Mouse (Mus musculus): ENCODE measurements around the gene 2810408A11Rik.
"Not testable (repeated sequence)": the region's sequence is repeated elsewhere in the genome, so short reads cannot be mapped to it uniquely, and the experiment has no call there.

2810408A11Rik gene

DNA sequence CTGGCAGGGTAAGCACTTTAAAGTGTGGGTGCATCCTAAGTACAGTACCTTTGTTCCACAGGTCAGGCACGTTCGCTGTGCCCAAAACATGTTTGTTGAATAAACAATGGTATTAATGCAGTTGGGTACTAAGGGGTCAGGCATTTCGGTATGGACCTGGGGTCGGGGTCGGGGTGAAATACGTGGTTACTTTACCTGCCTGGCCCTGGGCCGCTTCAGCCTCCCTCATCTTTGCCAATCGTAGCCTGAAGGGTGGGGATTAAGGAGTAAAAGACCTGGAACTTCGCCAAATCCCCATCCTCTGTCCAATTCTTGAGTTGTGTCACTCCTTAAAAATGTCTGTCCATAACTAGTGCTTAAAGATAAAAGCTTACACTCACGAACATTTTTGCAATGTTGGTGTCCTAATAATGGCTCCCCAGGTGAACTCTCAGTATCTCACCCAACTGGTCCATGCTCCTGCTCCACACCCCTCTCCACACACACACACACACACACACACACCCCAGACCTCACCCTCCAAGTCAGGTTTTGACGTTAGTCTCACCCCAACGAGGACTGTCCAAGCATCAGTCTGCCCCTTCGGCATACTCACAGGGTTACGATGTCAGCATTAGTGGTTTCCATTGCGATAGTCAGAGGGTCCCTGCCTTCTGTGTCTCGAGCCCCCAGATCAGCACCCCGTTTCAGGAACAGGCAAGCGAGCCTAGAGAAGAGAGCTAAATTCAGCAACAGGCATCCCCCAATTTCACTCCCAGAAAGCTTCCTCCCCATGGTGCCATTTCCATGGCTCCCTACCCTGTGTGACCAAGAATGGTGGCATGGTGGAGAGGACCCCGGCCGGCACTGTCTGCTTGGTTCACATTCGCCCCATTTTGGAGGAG is 18.8 kb downstream of the 2810408A11Rik start:
- no peak for DNase-seq (ENCODE audit: low read depth, low spot score)

DNA sequence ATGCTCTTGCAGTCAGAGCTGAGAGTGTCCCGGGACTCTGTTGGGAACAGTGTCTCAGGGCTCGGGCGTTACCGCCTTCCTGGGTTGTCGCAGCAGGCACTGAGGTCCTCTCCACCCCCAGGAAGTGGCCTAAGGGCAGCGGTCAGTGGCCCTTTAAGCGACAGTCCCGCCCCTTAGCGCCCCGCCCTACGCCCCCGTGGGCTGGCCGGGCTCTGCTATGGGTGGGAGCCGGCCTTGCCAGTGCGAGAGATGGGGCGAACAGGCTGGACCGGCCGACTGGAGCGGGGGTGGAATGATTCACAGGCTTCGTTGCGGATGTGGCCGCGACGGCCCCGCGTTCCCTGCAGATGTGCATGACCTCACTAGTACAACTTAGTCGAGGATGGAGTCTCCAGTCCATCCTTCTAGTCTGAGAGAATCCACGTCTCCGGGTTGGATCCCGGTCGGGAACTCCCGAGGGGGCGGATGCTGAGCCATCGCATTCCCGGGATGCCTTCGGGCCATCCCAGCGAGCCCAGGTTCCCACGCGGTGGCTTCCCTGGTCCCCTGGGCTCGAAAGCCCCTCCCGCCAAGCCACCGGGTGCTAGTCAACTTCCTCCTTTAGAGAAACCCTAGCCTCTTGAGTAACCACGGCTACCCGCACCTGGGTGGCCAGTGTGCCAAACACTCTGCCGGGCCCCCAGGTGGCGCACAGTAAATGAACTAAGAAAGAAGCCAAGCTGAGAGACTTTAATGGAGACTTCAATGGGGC is 19.8 kb downstream of the 2810408A11Rik start, which contains the start of gene Kctd11:
Gene Kctd11, minus strand, starts transcription at position 554 of the 751 bp plus-strand sequence.
- DNase-seq (ENCODE audit: low read depth, low spot score) = peak; percentile 65

DNA sequence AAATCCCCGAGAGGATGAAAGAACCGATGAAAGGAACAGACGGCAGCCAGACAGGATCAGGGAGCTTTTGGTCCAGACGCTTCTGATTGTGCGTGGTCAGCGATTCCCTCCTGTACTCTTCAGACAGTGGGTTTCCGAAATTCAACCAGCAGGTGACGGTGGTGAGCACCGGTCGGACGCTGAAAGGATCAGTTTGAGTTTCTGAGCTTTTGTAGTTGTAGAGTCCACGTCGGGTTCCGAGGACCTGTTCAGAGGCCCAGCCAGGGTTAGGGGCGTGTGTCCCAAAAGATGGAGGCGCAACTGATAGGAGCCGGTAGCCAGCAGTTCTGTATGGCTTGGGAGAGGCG is 20.3 kb downstream of the 2810408A11Rik start:
- DNase-seq (ENCODE audit: low read depth, low spot score) = peak; percentile 54

GRCm38 (mm10) chr11:69879711-69880110 is 21.1 kb downstream of the 2810408A11Rik start:
- no peak for DNase-seq (ENCODE audit: low read depth, low spot score)

DNA sequence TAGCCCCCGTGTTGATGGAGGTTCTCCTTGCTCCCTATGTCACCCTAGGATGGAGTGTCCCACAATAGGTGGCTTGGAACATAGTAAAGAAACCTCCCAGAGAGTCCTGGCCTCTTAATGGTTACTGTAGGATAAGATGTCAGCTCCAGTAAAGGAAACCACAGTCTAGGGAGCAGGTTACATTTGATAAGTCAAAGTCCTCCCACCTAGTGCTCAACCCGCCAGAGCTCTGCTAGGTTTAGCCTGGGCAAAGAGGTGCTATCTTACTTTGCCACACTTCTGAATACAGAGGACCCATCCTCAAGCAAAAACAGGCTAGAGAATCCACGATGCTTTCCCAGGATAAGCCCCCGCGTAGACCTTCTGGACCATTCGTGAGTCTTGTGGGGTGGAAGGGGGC is 21.8 kb downstream of the 2810408A11Rik start:
- no peak for DNase-seq (ENCODE audit: low read depth, low spot score)

DNA sequence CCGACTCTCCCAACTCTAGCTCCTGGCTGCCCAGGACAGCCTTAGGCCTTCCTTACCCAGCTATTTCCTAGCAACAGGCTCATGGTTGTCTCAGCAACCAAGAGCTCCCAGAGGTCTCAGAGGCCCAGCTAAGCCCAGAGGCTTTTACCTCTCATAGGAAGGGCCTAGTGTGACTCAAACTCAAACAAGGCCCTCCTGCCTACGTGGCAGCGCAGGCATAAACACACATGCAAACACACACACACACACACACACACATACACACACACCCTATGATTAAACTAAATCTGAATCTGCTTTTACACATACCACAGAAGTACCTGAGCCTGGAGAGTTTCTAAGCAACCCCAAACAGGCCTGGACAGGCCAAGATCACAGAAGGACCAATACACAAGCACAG is 22.4 kb downstream of the 2810408A11Rik start:
- DNase-seq (ENCODE audit: low read depth, low spot score) = no peak

DNA sequence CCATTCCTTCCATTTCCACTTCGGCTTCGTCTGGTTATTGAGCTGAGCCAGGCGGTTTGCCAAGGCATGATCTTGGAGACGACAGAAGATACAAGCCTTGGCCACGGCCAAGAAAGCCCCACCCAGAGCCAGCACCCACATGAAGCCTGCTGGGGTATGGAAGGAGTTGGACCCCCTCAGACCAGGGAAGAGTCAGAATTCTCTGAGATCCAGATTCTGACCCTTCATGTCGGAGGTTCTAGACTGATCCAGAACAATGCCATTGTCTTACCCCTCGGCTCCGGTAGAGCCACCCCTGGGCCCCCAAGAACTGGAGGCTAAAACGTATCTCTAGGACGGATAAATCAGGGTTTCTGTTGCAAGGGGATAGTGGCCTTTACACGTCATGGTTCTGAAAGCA is 22.9 kb downstream of the 2810408A11Rik start, which contains the start of gene Tmem95:
Gene Tmem95, minus strand, starts transcription at position 141 of the 400 bp plus-strand sequence.
- no peak for DNase-seq (ENCODE audit: low read depth, low spot score)

- peak; percentile 71 for DNase-seq (ENCODE audit: low read depth, low spot score)
Measured at GRCm38 (mm10) chr11:69876867-69877266, 23.9 kb downstream of the 2810408A11Rik start.

DNA sequence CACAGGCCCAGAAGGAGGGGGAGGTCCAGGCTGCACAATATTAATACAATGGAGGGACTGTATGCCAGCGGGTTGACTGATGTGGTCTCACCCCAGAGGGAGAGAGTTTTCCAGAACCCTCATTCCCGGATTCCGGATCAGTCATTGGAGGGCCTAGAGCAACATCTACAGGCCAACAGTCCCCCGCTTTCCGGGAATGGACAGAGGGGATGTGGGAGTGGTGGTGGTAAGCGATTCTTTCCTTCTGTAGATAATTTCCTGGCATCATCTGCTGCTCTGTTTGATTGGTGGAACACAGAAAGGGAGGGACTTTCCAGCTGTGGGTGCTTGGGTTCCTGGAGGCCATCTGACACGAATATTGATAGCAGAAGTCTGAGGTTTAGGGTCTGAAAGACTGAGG is 24.6 kb downstream of the 2810408A11Rik start:
- no peak for DNase-seq (ENCODE audit: low read depth, low spot score)

- no peak for DNase-seq (ENCODE audit: low read depth, low spot score)
Measured at GRCm38 (mm10) chr11:69872451-69872850, 28.3 kb downstream of the 2810408A11Rik start.

DNA sequence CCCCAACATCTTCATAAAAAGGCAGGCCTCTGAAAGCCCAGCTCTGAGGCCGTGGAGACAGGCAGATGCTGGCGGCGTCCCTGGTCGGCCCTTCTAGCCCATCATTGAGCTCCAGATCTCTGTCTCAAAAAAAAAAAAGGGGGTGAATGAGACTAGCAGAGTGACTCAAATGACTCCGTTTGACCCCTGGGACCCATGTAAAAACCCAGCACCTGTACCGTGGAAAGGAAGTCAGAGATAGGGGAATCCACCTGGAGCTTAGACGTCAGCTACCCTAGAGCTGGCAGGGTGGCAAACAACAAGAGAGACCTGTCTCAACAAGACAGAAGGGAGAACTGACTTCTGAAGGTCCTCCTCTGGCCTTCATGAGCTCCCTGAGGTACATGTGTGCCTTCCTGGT is 29.0 kb downstream of the 2810408A11Rik start:
- no peak for DNase-seq (ENCODE audit: low read depth, low spot score)

GRCm38 (mm10) chr11:69870289-69871069 is 30.3 kb downstream of the 2810408A11Rik start:
- DNase-seq (ENCODE audit: low read depth, low spot score) = no peak

GRCm38 (mm10) chr11:69867335-69867734 is 33.5 kb downstream of the 2810408A11Rik start:
- no peak for DNase-seq (ENCODE audit: low read depth, low spot score)

GRCm38 (mm10) chr11:69865561-69865960 is 35.2 kb downstream of the 2810408A11Rik start:
- DNase-seq (ENCODE audit: low read depth, low spot score) = no peak

GRCm38 (mm10) chr11:69864138-69864860 is 36.5 kb downstream of the 2810408A11Rik start:
- DNase-seq (ENCODE audit: low read depth, low spot score) = no peak

- not testable (repeated sequence) for DNase-seq (ENCODE audit: low read depth, low spot score)
Measured at GRCm38 (mm10) chr11:69863729-69864128, 37.1 kb downstream of the 2810408A11Rik start.

- no peak for DNase-seq (ENCODE audit: low read depth, low spot score)
Measured at GRCm38 (mm10) chr11:69858113-69858998, 42.4 kb downstream of the 2810408A11Rik start, which contains the start of gene Tnk1. Gene Tnk1 (minus strand): TSS chr11:69858730.

- DNase-seq (ENCODE audit: low read depth, low spot score) = no peak
Measured at GRCm38 (mm10) chr11:69855347-69855746, 45.4 kb downstream of the 2810408A11Rik start.

DNA sequence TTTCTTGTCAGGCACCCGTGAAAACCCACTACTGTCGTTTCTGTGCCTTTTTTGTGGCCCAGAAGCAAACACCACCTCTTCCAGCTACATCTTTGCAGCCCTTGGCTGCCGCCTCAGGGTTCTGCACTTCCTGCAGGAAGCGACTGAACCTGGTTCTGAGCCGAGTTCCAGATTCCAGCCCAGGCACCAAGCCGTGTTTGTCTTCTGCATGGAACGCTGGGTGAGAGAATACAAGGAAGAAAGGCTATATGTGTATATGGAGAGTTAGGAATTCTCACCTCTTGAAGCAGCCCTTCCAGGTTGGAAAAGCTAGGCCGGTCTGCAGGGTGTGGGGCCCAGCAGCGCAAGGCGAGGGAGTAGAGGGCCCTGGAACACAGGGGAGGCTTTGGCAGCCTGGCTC is 46.1 kb downstream of the 2810408A11Rik start:
- DNase-seq (ENCODE audit: low read depth, low spot score) = no peak

DNA sequence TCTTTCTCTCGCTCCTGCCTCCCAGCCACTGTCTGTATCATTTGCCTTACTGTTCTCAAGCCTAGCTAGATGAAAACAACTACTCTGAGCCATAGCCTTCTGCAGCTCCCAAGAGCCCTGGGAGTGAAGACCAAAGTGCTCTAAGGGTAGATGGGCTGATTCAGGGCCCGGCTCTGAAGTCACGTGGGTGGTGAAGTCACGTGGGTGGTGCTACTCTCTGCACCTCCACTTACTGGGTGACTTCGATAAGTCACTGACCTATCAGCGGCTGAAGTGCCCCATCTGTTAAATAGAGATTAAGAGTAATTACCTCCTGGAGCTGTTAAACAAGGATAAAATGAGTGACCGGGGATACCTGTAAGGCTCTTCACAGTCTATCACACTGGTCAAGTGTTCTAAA is 46.8 kb downstream of the 2810408A11Rik start:
- no peak for DNase-seq (ENCODE audit: low read depth, low spot score)
